Mouse (Mus musculus): ENCODE measurements around the gene Tmem251. TPM values are rescaled to one million over a fixed set of nuclear protein-coding genes. Genes with fewer than 3 reads are reported as not detected.
A peak's percentile ranks its signal among the peaks of the same experiment; 100 is the strongest.

Gene Tmem251
- polyA plus RNA-seq, 1 experiment: 8.0 TPM

DNA sequence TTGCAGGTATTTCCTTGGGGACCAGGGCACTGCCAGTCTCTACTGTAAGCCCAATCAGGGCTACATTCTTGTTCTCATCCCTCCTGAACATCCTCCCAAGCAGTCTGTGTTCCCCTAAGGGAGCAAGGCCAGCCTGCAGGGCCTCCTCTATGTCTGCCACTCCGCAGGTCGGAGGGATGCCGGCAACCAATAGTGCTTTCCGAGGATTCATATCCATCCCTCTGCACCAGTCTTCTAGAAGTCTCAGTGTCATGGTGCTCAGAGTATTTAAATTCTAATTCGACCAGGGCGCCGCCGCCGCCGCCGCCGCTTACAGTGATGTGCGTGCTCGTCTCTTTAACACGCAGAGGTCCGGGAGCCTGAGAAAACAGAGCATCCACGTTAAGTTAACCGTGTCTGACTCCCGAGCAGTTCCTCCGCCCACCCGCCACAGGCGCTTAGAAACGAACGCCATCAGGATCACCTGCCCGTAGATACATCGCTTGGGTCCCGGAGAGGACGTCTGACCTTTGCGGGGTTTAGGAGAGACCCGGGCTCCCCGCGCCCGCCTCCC is 450 bp upstream of the Tmem251 start:
- Histone ChIP-seq H3K4me3 (ENCODE audit: insufficient read depth, low read length) (peak overlapping the region; percentile 73), H3K4me1 (ENCODE audit: control insufficient read depth, insufficient read depth, low read length) (peaks cover 25% of the 10 kb centered on the region), H3K27ac (ENCODE audit: insufficient read depth, low read depth, low read length) (peak overlapping the region; percentile 45; the same call in 1 of the 2 replicates)
- no peak for TF ChIP-seq POLR2A (IDR thresholded peaks at IDR 0.05; ENCODE audit: borderline replicate concordance, low read depth, low read length)
- TF ChIP-seq CTCF (IDR thresholded peaks at IDR 0.05; ENCODE audit: low read depth, low read length): no peak

DNA sequence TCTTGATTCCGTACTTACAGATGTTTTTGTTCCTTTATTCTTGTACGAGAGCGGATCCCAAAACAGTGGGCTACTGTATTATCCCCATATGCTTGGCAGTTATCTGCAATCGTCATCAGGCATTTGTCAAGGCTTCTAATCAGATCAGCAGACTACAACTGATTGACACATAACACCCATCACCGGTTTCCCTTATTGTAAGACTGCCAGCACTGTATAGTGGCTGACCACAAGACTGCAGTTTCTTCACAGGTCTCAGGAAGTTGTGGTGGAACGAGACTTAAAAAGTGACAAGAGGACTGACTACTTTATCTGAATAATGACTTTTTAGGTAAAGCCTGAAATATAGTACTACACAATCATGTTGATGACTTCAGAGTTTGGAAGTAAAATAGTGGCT is 1.3 kb downstream of the Tmem251 start:
- no peak for TF ChIP-seq POLR2A (IDR thresholded peaks at IDR 0.05; ENCODE audit: borderline replicate concordance, low read depth, low read length)
- no peak for TF ChIP-seq CTCF (IDR thresholded peaks at IDR 0.05; ENCODE audit: low read depth, low read length)
- Histone ChIP-seq H3K4me3 (ENCODE audit: insufficient read depth, low read length) (peak overlapping the region; percentile 73), H3K27ac (ENCODE audit: insufficient read depth, low read depth, low read length) (peak overlapping the region; percentile 79), H3K4me1 (ENCODE audit: control insufficient read depth, insufficient read depth, low read length) (peaks cover 34% of the 10 kb centered on the region)

DNA sequence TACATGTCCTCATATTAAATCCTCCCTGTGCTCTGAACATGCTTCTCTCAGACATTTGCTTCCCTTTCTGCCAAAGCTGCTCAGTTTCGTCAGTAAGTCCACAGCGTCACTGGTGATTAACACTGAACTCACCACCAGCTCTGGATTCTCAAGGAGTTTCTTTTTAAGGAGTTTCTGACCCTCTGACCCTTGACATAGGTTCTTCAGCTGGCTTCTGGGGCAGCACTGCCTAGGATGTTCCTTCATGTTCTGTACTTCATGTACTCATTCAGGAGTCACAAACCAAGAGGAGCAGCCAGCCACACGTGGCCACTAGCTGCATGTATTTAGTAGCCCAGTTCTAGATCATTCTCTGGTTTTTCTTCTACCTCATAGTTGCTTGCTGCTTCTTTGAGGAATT is 4.7 kb downstream of the Tmem251 start:
- Histone ChIP-seq H3K4me1 (ENCODE audit: control insufficient read depth, insufficient read depth, low read length) (peaks cover 30% of the 10 kb centered on the region), H3K4me3 (ENCODE audit: insufficient read depth, low read length) (no peak overlapping the region), H3K27ac (ENCODE audit: insufficient read depth, low read depth, low read length) (peak overlapping the region; percentile 87)
- TF ChIP-seq CTCF (IDR thresholded peaks at IDR 0.05; ENCODE audit: low read depth, low read length) (no peak), POLR2A (IDR thresholded peaks at IDR 0.05; ENCODE audit: borderline replicate concordance, low read depth, low read length) (no peak)

DNA sequence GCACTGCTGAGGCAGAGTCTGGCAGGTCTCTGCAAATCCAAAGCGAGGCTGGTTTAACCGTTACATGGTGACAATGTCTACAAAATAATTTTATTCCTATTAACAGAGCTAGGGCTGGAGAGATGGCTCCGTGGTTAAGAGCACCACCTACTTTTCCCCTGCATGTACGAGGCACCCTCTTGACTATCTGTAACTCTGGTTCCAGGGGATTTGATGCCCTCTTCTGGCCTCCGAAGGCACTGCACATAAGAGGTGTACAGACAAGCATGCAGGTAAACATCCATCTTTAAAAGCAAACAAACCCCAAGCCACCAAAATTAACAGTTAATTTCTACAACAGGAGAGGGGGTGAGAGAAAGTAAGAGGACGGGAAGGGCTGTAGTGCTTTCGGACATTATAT is 12.7 kb downstream of the Tmem251 start:
- Histone ChIP-seq H3K4me3 (ENCODE audit: insufficient read depth, low read length) (peak overlapping the region; percentile 93), H3K27ac (ENCODE audit: insufficient read depth, low read depth, low read length) (no peak overlapping the region), H3K4me1 (ENCODE audit: control insufficient read depth, insufficient read depth, low read length) (peaks cover 7% of the 10 kb centered on the region)
- TF ChIP-seq CTCF (IDR thresholded peaks at IDR 0.05; ENCODE audit: low read depth, low read length) (peak; percentile 8; the same call in 1 of the 2 replicates), POLR2A (IDR thresholded peaks at IDR 0.05; ENCODE audit: borderline replicate concordance, low read depth, low read length) (no peak)

DNA sequence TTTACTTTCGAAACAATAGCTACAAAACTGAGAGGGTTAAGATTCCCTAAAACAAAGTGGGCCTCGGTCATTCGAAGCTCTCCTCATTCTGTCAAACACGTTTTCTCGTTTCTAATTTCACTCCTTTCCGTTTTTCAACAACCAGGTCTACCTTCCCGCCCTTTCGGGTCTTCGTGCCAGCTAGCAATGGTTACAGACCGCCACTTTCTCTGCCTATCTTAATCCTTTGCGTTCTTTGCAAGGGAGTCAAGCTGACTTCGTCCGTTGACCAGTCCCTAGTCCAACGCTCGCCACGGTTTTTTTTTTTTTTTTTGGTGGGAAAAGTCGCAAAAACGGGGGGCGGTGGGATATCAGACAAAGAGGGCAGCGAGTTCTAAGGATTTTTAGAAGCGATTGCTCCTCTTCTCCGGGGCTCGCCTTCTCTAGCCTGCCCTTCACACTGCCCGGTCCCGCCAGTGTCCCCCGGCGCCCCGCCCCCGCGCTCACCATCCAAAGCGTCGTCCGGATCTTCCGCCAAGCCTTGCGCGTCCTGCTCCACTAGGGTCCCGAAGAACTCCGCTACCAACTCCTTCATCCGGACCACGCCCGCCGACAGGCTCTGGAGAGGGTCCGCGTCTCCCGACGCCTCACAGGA is 13.6 kb downstream of the Tmem251 start:
- Histone ChIP-seq H3K4me3 (ENCODE audit: insufficient read depth, low read length) (peak overlapping the region; percentile 93), H3K27ac (ENCODE audit: insufficient read depth, low read depth, low read length) (peak overlapping the region; percentile 73), H3K4me1 (ENCODE audit: control insufficient read depth, insufficient read depth, low read length) (peaks cover 7% of the 10 kb centered on the region)
- TF ChIP-seq POLR2A (IDR thresholded peaks at IDR 0.05; ENCODE audit: borderline replicate concordance, low read depth, low read length) (0 out of 2 replicates have a peak, but pooled peaks have one; percentile 25), CTCF (IDR thresholded peaks at IDR 0.05; ENCODE audit: low read depth, low read length) (no peak)

DNA sequence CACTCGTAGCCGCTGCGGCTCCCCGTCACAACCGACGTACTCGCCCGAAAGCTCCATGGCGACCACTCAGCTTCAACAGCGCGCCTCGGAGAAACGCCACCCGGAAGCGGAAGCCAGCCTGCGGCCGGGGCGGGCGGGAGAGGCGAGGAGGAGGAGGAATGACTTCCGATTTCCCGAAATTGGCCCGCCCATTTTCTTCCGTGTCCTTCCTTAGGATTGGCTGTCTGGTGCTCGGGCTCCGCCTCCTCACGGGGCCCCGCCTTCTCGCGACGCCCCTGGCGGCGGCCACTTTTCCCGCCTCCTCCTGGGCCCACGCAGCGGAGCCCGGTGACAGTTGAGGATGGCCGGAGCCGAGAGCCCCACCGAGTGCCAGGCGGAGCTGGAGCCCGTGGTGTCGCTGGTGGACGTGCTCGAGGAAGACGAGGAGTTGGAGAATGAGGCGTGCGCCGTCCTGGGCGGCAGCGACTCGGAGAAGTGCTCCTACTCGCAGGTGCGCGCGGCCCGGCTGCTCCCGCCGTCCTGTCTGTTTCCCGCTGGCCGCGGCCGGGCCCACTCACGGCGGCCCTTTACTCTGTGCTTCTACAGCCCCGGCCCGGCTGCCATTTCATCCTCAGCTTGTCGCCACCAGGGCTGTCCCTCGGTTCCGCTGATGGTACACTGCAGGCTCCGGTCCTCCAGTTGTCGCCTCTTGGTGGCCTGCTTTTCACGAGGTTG is 14.3 kb downstream of the Tmem251 start, which contains the start of the genes Gm28051, Gon7 and Ubr7:
TSS of gene Gm28051 (minus strand) at position 77 of the 714 bp plus-strand sequence.
TSS of gene Gon7 (minus strand) at position 115 of the 714 bp plus-strand sequence.
TSS of gene Ubr7 (plus strand) at position 279 of the 714 bp plus-strand sequence.
- Histone ChIP-seq H3K4me1 (ENCODE audit: control insufficient read depth, insufficient read depth, low read length) (peaks cover 7% of the 10 kb centered on the region), H3K27ac (ENCODE audit: insufficient read depth, low read depth, low read length) (peak within 1 kb of the TSS; percentile 73), H3K4me3 (ENCODE audit: insufficient read depth, low read length) (peak within 1 kb of the TSS; percentile 93)
- no peak for TF ChIP-seq POLR2A (IDR thresholded peaks at IDR 0.05; ENCODE audit: borderline replicate concordance, low read depth, low read length)
- no peak for TF ChIP-seq CTCF (IDR thresholded peaks at IDR 0.05; ENCODE audit: low read depth, low read length)

DNA sequence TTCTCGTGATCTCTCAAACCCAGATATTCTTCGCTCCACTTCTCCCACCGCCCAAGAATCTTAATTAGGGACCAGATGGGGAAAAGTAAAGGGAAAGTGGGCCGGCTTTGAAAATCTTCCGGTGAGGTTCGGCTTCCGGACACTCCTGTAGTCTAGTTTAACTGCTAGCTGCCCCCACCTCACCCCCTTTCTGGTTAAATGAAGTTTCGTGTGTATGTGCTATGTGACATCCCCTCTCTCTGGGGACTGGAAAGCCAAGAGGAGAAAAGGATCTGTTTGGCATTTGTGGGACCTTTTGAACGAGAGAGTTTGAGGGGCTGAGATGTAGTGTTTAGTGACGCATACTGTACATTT is 14.8 kb downstream of the Tmem251 start, which contains the start of gene Gm20604:
TSS of gene Gm20604 (minus strand) at position 270 of the 354 bp plus-strand sequence.
- TF ChIP-seq CTCF (IDR thresholded peaks at IDR 0.05; ENCODE audit: low read depth, low read length) (no peak), POLR2A (IDR thresholded peaks at IDR 0.05; ENCODE audit: borderline replicate concordance, low read depth, low read length) (no peak)
- Histone ChIP-seq H3K27ac (ENCODE audit: insufficient read depth, low read depth, low read length) (peak within 1 kb of the TSS; percentile 73), H3K4me1 (ENCODE audit: control insufficient read depth, insufficient read depth, low read length) (peaks cover 7% of the 10 kb centered on the region), H3K4me3 (ENCODE audit: insufficient read depth, low read length) (peak within 1 kb of the TSS; percentile 93)

DNA sequence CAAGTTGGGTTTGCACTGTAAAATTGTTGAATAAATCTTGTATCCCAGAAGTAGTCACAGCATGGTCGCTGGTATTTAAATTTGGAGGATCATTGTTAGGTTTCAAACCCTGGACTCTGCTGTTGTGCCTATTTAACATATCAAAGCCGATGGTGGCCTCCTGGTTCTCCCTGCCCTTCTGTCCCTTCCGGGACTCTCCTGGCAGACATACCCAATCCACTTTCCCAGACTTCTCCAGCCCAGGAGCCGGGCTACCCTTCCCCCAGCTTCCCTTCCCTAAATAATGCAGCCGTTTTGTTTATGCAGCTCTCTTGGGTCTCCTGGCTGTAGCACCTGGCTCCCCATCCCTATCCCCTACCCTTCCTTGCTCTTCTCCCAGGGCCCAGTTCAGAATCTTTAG is 15.4 kb downstream of the Tmem251 start:
- TF ChIP-seq POLR2A (IDR thresholded peaks at IDR 0.05; ENCODE audit: borderline replicate concordance, low read depth, low read length) (no peak), CTCF (IDR thresholded peaks at IDR 0.05; ENCODE audit: low read depth, low read length) (no peak)
- H3K4me1 ChIP-seq (ENCODE audit: control insufficient read depth, insufficient read depth, low read length): peaks cover 7% of the 10 kb centered on the region
- H3K27ac ChIP-seq (ENCODE audit: insufficient read depth, low read depth, low read length): no peak overlapping the region
- peak overlapping the region; percentile 90 for H3K4me3 ChIP-seq (ENCODE audit: insufficient read depth, low read length)

DNA sequence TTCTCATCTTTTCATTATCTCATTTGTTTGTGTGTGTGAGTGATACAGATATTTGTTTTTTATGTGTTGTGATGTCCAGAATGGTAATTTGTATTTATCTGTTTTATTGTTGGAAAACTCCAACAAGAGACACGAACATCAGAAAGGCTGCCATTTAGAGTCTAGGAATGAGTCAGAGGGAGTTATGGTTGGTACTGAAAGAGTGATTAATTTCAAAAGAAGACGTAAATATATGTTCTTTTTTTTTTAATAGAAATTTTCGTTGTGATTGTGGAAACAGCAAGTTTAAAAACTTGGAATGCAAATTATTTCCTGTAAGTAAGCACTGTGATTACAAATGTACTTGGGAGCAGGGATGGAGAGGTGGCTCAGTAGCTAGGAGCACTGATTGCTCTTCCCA is 18.1 kb downstream of the Tmem251 start:
- Histone ChIP-seq H3K4me3 (ENCODE audit: insufficient read depth, low read length) (no peak overlapping the region), H3K4me1 (ENCODE audit: control insufficient read depth, insufficient read depth, low read length) (peaks cover 7% of the 10 kb centered on the region), H3K27ac (ENCODE audit: insufficient read depth, low read depth, low read length) (no peak overlapping the region)
- no peak for TF ChIP-seq POLR2A (IDR thresholded peaks at IDR 0.05; ENCODE audit: borderline replicate concordance, low read depth, low read length)
- TF ChIP-seq CTCF (IDR thresholded peaks at IDR 0.05; ENCODE audit: low read depth, low read length): no peak

Data from bone marrow macrophage, adult 2 months (primary cell).